Mouse (Mus musculus): ENCODE measurements around the gene Hrh2. TPM values are rescaled to one million over a fixed set of nuclear protein-coding genes. Genes with fewer than 3 reads are reported as not detected.

Gene Hrh2
- polyA plus RNA-seq, 1 experiment from 2014 or later = 0.04 TPM

DNA sequence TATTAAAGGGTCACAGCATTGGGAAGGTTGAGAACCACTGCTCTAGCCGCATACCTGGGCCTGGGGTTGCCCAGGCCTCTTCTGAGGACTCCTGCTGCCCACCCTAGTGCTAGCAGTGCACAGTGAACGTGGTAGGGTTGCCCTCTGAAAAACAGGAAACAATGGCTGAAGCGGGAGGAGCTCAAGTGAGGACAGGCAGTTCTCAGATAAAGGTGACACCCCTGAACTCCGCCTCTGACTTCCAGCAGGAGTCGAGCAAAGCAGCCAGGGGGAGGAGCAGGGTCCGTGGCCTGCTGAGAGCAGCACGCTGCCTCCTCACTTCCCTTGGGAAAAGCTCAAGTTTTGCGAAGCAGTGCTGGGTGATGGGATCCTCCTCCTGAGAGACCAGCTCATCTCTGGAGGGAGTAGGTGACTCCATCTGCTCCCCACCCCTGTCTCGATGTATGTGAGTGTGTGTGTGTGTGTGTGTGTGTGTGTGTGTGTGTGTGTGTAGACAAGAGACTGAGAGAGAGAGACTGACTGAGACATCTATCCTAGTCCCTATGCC, 38.2 kb upstream of the Hrh2 start:
- H3K36me3 ChIP-seq (ENCODE audit: control insufficient read depth, insufficient read depth) = no peaks in the 10 kb centered on the region
- H3K4me1 ChIP-seq (replicated peaks; ENCODE audit: control insufficient read depth, insufficient read depth, low read length) = no peaks in the 10 kb centered on the region
- H3K9me3 ChIP-seq (ENCODE audit: control insufficient read depth) = no peaks in the 10 kb centered on the region
- no peak overlapping the region for H3K4me2 ChIP-seq (replicated peaks; ENCODE audit: low read depth)
- ATAC-seq = no peak
- no peak overlapping the region for H3K9ac ChIP-seq (ENCODE audit: low read depth, low read length)
- TF ChIP-seq CTCF (IDR thresholded peaks at IDR 0.05; ENCODE audit: low read depth) = no peak
- 26% methylated on average over 9 of the region's 9 CpGs for WGBS
- H3K27me3 ChIP-seq (replicated peaks; ENCODE audit: control insufficient read depth, insufficient read depth, low read length) = no peaks in the 10 kb centered on the region
- H3K27ac ChIP-seq (ENCODE audit: low read depth, low read length) = no peak overlapping the region
- no peak overlapping the region for H3K4me3 ChIP-seq (ENCODE audit: low read depth, low read length)

DNA sequence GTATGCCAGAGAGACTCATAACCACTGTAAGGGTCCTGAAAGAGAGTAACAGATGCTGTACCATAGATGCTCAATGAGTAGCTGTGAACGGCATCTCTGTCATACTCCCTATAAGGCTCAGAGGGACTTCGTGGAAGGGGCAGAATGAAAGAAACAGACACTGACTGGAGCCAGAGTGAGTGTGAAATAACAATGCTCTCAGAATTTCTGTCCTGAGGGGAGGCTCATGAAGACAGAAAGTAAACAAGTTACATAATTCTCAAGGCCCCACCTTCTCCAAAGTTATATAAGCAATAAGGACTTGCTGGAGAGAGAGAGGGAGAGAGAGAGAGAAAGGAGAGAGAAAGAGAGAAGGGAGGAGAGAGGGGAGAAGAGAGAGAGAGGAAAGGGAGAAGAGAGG, 36.1 kb upstream of the Hrh2 start:
- WGBS = 79% methylated on average over 2 of the region's 2 CpGs
- H3K27ac ChIP-seq (ENCODE audit: low read depth, low read length) = no peak overlapping the region
- no peak for ATAC-seq
- H3K27me3 ChIP-seq (replicated peaks; ENCODE audit: control insufficient read depth, insufficient read depth, low read length) = no peaks in the 10 kb centered on the region
- no peaks in the 10 kb centered on the region for H3K9me3 ChIP-seq (ENCODE audit: control insufficient read depth)
- TF ChIP-seq CTCF (IDR thresholded peaks at IDR 0.05; ENCODE audit: low read depth) = no peak
- no peaks in the 10 kb centered on the region for H3K4me1 ChIP-seq (replicated peaks; ENCODE audit: control insufficient read depth, insufficient read depth, low read length)
- no peaks in the 10 kb centered on the region for H3K36me3 ChIP-seq (ENCODE audit: control insufficient read depth, insufficient read depth)
- no peak overlapping the region for H3K9ac ChIP-seq (ENCODE audit: low read depth, low read length)
- H3K4me3 ChIP-seq (ENCODE audit: low read depth, low read length) = no peak overlapping the region
- H3K4me2 ChIP-seq (replicated peaks; ENCODE audit: low read depth) = no peak overlapping the region

DNA sequence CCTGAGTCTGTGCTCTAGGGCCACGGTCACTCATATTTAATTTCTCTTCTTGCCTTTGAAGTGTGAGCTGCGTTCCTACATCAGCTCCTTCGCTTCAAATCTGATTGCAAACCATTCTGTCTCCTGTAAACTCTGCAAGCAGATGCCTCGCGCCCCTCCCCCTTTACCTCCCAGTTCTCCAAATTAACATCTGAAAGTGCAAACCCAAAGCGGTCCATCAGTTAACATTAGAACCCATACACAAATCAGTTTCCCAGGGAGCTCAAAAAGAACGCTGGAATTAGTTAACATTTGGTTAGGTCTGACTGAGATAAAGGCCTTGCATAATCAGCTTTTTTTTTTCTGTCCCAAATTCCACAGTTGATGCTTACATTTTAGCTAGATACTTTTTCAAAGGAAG, 32.7 kb upstream of the Hrh2 start:
- ATAC-seq = no peak
- H3K4me3 ChIP-seq (ENCODE audit: low read depth, low read length) = no peak overlapping the region
- H3K4me1 ChIP-seq (replicated peaks; ENCODE audit: control insufficient read depth, insufficient read depth, low read length) = no peaks in the 10 kb centered on the region
- H3K27ac ChIP-seq (ENCODE audit: low read depth, low read length) = no peak overlapping the region
- TF ChIP-seq CTCF (IDR thresholded peaks at IDR 0.05; ENCODE audit: low read depth) = no peak
- no peaks in the 10 kb centered on the region for H3K36me3 ChIP-seq (ENCODE audit: control insufficient read depth, insufficient read depth)
- 23% methylated on average over 7 of the region's 7 CpGs for WGBS
- no peak overlapping the region for H3K4me2 ChIP-seq (replicated peaks; ENCODE audit: low read depth)
- H3K9me3 ChIP-seq (ENCODE audit: control insufficient read depth) = no peaks in the 10 kb centered on the region
- no peak overlapping the region for H3K9ac ChIP-seq (ENCODE audit: low read depth, low read length)
- no peaks in the 10 kb centered on the region for H3K27me3 ChIP-seq (replicated peaks; ENCODE audit: control insufficient read depth, insufficient read depth, low read length)

DNA sequence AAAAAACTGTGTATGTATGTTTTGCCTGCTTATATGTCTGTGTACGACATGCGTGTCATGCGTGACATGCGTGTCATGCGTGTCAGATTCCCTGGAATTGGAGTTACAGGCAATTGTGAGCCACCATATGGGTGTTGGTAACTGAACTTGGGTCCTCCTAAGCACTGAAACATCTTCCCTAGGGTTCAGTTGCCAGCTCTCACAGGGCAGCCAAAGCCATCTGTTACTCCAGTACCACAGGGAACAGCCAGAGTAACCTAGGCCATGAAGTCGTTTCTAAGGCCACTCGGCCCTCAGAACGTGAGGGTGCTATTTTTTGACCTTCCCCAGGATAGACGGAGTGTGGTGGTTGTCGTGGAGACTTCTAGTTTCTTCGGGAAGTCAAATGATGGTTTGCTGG, 32.2 kb upstream of the Hrh2 start:
- no peaks in the 10 kb centered on the region for H3K36me3 ChIP-seq (ENCODE audit: control insufficient read depth, insufficient read depth)
- H3K4me2 ChIP-seq (replicated peaks; ENCODE audit: low read depth) = no peak overlapping the region
- H3K27ac ChIP-seq (ENCODE audit: low read depth, low read length) = no peak overlapping the region
- TF ChIP-seq CTCF (IDR thresholded peaks at IDR 0.05; ENCODE audit: low read depth) = no peak
- no peaks in the 10 kb centered on the region for H3K4me1 ChIP-seq (replicated peaks; ENCODE audit: control insufficient read depth, insufficient read depth, low read length)
- no peaks in the 10 kb centered on the region for H3K27me3 ChIP-seq (replicated peaks; ENCODE audit: control insufficient read depth, insufficient read depth, low read length)
- H3K9me3 ChIP-seq (ENCODE audit: control insufficient read depth) = no peaks in the 10 kb centered on the region
- no peak for ATAC-seq
- H3K4me3 ChIP-seq (ENCODE audit: low read depth, low read length) = no peak overlapping the region
- WGBS = 69% methylated on average over 11 of the region's 11 CpGs
- no peak overlapping the region for H3K9ac ChIP-seq (ENCODE audit: low read depth, low read length)

DNA sequence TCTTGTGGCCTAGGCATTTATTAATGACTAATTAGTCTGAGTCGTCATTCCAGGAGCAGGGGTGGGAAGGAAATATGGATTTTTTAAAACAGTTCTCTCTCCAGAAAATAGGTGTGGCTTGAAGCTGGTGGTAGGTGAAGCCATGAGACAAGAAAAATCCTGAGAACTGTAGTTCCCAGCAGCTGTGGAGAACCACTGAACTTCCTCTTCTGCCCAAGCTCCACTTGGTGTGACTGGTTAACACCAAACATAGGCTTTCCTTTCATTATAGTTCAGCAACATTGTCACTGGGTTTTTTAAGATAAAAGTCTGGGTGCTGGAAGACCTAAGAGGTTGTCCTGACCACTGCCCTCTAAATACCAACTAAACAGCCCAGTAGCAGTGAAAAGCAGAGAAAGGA, 31.4 kb upstream of the Hrh2 start:
- Histone ChIP-seq H3K4me2 (replicated peaks; ENCODE audit: low read depth) (no peak overlapping the region), H3K27ac (ENCODE audit: low read depth, low read length) (no peak overlapping the region), H3K9me3 (ENCODE audit: control insufficient read depth) (no peaks in the 10 kb centered on the region), H3K36me3 (ENCODE audit: control insufficient read depth, insufficient read depth) (no peaks in the 10 kb centered on the region), H3K4me3 (ENCODE audit: low read depth, low read length) (no peak overlapping the region), H3K4me1 (replicated peaks; ENCODE audit: control insufficient read depth, insufficient read depth, low read length) (no peaks in the 10 kb centered on the region), H3K27me3 (replicated peaks; ENCODE audit: control insufficient read depth, insufficient read depth, low read length) (no peaks in the 10 kb centered on the region), H3K9ac (ENCODE audit: low read depth, low read length) (no peak overlapping the region)
- no peak for TF ChIP-seq CTCF (IDR thresholded peaks at IDR 0.05; ENCODE audit: low read depth)
- no peak for ATAC-seq
- WGBS = 29% methylated on average over 1 of the region's 1 CpGs

DNA sequence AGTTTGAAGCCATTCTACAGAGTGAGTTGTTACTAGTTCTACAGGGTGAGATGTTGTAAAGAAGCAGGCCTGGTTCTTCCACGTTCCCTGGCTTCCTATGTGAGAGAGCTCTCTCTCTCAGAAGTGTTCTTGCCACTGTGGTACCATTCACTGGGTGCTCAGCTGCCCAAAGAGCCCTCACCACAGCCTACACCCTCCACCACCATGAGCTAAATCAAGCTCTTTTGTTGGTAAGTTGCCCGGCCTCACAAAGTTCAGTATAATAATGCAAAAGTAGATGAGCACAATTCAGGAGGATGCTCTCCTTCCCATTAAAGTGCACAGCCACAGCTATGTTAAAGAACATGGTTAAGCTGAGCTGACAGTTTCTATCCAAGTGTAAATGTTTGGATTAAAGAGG, 30.4 kb upstream of the Hrh2 start:
- TF ChIP-seq CTCF (IDR thresholded peaks at IDR 0.05; ENCODE audit: low read depth) = no peak
- no peak overlapping the region for H3K4me2 ChIP-seq (replicated peaks; ENCODE audit: low read depth)
- no peaks in the 10 kb centered on the region for H3K27me3 ChIP-seq (replicated peaks; ENCODE audit: control insufficient read depth, insufficient read depth, low read length)
- no peak overlapping the region for H3K4me3 ChIP-seq (ENCODE audit: low read depth, low read length)
- ATAC-seq = no peak
- H3K36me3 ChIP-seq (ENCODE audit: control insufficient read depth, insufficient read depth) = no peaks in the 10 kb centered on the region
- H3K27ac ChIP-seq (ENCODE audit: low read depth, low read length) = no peak overlapping the region
- no peak overlapping the region for H3K9ac ChIP-seq (ENCODE audit: low read depth, low read length)
- no peaks in the 10 kb centered on the region for H3K9me3 ChIP-seq (ENCODE audit: control insufficient read depth)
- no peaks in the 10 kb centered on the region for H3K4me1 ChIP-seq (replicated peaks; ENCODE audit: control insufficient read depth, insufficient read depth, low read length)
- 75% methylated on average over 2 of the region's 2 CpGs for WGBS

DNA sequence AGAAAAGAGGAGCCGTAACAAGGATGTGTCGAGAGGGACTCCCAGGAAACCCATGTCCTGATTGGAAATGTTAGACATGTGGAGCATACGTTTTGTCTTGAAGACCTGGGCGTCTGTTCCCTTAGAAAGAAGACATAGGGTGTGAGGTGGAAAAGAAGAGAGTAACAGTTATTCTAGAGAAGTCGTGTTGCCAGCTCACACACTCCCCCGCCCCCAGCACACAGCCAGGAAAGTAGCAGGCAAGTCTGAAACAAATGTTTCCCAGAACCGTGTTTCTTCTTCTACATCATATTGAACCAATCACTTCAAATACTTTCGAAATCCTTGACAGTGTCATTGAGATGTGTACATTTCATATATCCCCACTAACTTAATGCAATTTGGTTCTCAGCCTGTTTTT, 28.6 kb upstream of the Hrh2 start:
- Histone ChIP-seq H3K9ac (ENCODE audit: low read depth, low read length) (no peak overlapping the region), H3K4me2 (replicated peaks; ENCODE audit: low read depth) (no peak overlapping the region), H3K27me3 (replicated peaks; ENCODE audit: control insufficient read depth, insufficient read depth, low read length) (no peaks in the 10 kb centered on the region), H3K9me3 (ENCODE audit: control insufficient read depth) (no peaks in the 10 kb centered on the region), H3K27ac (ENCODE audit: low read depth, low read length) (no peak overlapping the region), H3K4me3 (ENCODE audit: low read depth, low read length) (no peak overlapping the region), H3K4me1 (replicated peaks; ENCODE audit: control insufficient read depth, insufficient read depth, low read length) (no peaks in the 10 kb centered on the region), H3K36me3 (ENCODE audit: control insufficient read depth, insufficient read depth) (no peaks in the 10 kb centered on the region)
- no peak for ATAC-seq
- TF ChIP-seq CTCF (IDR thresholded peaks at IDR 0.05; ENCODE audit: low read depth) = no peak
- 82% methylated on average over 8 of the region's 8 CpGs for WGBS
